Mouse (Mus musculus) stomach, postnatal 0 days (tissue): ENCODE results near the gene Rps23. TPM values are rescaled to one million over a fixed set of nuclear protein-coding genes. Genes with fewer than 3 reads are reported as not detected.

Experiments
- ATAC-seq: fragments of 200-750 bp; cut with Nextera tagmentation; 2 replicates; pipeline ENCODE4 v1.8.0; 2017; ENCODE audit not compliant: low FRiP score, low TSS enrichment
- DNase-seq: peaks from one replicate; pipeline ENCODE4 v3.0.0-alpha.2; 2016; ENCODE audit warnings: low spot score
- H3K27ac ChIP-seq: fragments of 300-500 bp; sonication (generic); replicated peaks from 2 replicates; pipeline ENCODE4 v1.5.1; 2014; ENCODE audit warnings: mild to moderate bottlenecking, control low read depth
- H3K27me3 ChIP-seq: fragments of 300-500 bp; sonication (generic); 2 replicates; pipeline ENCODE4 v1.6.1; 2014; ENCODE audit warnings: low read length; ENCODE audit not compliant: control insufficient read depth, insufficient read depth
- H3K36me3 ChIP-seq: fragments of 300-500 bp; sonication (generic); 2 replicates; pipeline ENCODE4 v1.6.1; 2014; ENCODE audit warnings: low read length, mixed read lengths; ENCODE audit not compliant: control insufficient read depth, insufficient read depth
- H3K4me1 ChIP-seq: fragments of 300-500 bp; sonication (generic); replicated peaks from 2 replicates; pipeline ENCODE4 v1.6.1; 2014; ENCODE audit warnings: antibody characterized with exemption; ENCODE audit not compliant: control insufficient read depth, insufficient read depth
- H3K4me2 ChIP-seq: fragments of 300-500 bp; sonication (generic); replicated peaks from 2 replicates; pipeline ENCODE4 v1.6.1; 2014; ENCODE audit warnings: low read depth, mild to moderate bottlenecking, control low read depth, moderate library complexity
- H3K4me3 ChIP-seq: fragments of 300-500 bp; sonication (generic); 2 replicates; pipeline ENCODE4 v1.5.1; 2014; ENCODE audit warnings: low read depth, low read length, control low read depth
- H3K9ac ChIP-seq: fragments of 300-500 bp; sonication (generic); 2 replicates; pipeline ENCODE4 v1.6.1; 2014; ENCODE audit warnings: mild to moderate bottlenecking, low read length, control low read depth, mixed read lengths
- H3K9me3 ChIP-seq: fragments of 300-500 bp; sonication (generic); 2 replicates; pipeline ENCODE4 v1.6.1; 2016; ENCODE audit warnings: low read length; ENCODE audit not compliant: control insufficient read depth
- CTCF ChIP-seq: IDR thresholded peaks from 2 replicates; pipeline ENCODE4 v1.5.1; 2016; ENCODE audit warnings: antibody characterized with exemption, low read depth, mild to moderate bottlenecking, moderate library complexity
- EP300 ChIP-seq: optimal IDR thresholded peaks from 2 replicates; pipeline ENCODE3; 2016; ENCODE audit warnings: antibody characterized with exemption
- WGBS: fragments of 180-500 bp; shearing (Covaris S2); extraction: QIAGEN DNeasy Blood & Tissue Kit; methylation state at CpG from one replicate; pipeline ENCODE4 v1.1.7; 2014; 5-methylcytosine and 5-hydroxymethylcytosine counted together
- polyA plus RNA-seq: library from polyadenylated mRNA; unstranded; fragments of >200 nt; fragmentation: Nextera tagmentation; extraction: Ambion mirVana; gene quantifications from 2 replicates; pipeline ENCODE4 v1.2.1, GENCODE M21; 2015

Gene Rps23
- polyA plus RNA-seq, 1 experiment from 2014 or later: 300 TPM

DNA sequence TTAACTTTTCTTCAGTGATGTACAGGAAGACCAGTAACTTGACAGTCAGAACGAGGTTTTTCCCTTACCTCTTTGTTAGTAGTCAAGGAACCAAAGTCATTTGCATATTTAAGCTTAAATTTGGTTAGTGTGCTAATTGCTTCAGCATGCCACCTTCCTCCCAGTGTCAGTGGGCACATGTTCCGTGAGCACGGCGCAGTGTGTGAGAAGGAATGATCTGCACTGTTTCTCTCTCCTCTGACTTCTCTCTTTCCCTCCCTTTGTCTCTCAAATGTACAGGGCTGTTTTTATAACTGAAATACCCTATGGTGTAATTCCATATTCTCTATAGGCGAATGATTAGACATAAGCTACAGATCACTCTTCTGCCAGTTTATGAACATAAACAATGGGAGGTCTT, 16.8 kb downstream of the Rps23 start:
- Histone ChIP-seq H3K27ac (no peak overlapping the region), H3K9me3 (no peaks in the 10 kb centered on the region), H3K27me3 (no peaks in the 10 kb centered on the region), H3K4me2 (no peak overlapping the region), H3K9ac (no peak overlapping the region), H3K4me1 (no peaks in the 10 kb centered on the region), H3K36me3 (no peaks in the 10 kb centered on the region), H3K4me3 (no peak overlapping the region)
- ATAC-seq (no peak), DNase-seq (no peak)
- TF ChIP-seq CTCF: no peak
- TF ChIP-seq EP300: no peak
- WGBS: 80% methylated on average over 5 of the region's 5 CpGs

DNA sequence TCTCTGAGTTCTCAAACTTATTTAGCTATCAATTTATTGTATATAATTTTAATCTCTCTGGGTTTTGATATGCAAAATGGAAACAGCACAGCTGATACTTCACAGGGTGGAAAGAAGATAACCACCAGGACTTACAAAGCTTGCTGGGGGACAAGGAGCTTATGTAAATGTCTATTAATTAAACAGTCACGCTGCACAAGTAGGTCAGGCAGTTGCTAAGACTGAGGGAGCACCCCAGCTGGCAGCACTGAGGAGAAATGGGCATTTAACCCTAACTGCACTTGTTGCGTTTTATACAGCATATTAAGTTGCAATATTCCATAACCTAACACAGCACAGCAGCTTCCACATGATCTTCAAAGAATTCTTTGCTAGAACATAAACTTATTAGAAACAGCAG, 36.1 kb downstream of the Rps23 start:
- DNase-seq (no peak), ATAC-seq (no peak)
- H3K4me2 ChIP-seq: no peak overlapping the region
- no peaks in the 10 kb centered on the region for H3K4me1 ChIP-seq
- H3K27me3 ChIP-seq: no peaks in the 10 kb centered on the region
- H3K36me3 ChIP-seq: no peaks in the 10 kb centered on the region
- H3K9ac ChIP-seq: no peak overlapping the region
- no peak overlapping the region for H3K27ac ChIP-seq
- TF ChIP-seq EP300 (no peak), CTCF (no peak)
- WGBS: 49% methylated on average over 2 of the region's 2 CpGs
- no peak overlapping the region for H3K4me3 ChIP-seq
- no peaks in the 10 kb centered on the region for H3K9me3 ChIP-seq

DNA sequence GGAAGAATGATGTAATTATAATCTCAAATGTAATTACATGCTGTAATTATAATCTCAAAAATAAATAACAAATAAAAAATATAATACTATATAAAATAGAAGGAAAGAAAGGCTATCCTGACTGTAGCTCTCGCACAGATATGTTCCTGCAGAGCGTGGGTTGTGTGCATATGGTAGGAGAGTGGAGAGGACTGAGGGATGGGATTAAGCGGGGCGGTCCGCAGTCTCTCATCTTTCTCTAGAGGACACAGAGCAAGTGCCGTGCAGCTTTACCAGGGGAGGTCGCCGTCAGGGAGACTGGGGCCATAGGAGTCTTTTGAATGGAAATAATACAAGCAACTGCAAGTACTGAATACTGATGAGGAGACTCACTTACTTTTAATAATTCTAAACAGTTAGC, 37.8 kb downstream of the Rps23 start:
- Histone ChIP-seq H3K36me3 (no peaks in the 10 kb centered on the region), H3K27ac (no peak overlapping the region), H3K27me3 (no peaks in the 10 kb centered on the region), H3K4me1 (no peaks in the 10 kb centered on the region), H3K4me3 (no peak overlapping the region), H3K4me2 (no peak overlapping the region), H3K9ac (no peak overlapping the region), H3K9me3 (no peaks in the 10 kb centered on the region)
- TF ChIP-seq CTCF: no peak
- no peak for TF ChIP-seq EP300
- 89% methylated on average over 8 of the region's 8 CpGs for WGBS
- DNase-seq: no peak
- ATAC-seq: no peak

DNA sequence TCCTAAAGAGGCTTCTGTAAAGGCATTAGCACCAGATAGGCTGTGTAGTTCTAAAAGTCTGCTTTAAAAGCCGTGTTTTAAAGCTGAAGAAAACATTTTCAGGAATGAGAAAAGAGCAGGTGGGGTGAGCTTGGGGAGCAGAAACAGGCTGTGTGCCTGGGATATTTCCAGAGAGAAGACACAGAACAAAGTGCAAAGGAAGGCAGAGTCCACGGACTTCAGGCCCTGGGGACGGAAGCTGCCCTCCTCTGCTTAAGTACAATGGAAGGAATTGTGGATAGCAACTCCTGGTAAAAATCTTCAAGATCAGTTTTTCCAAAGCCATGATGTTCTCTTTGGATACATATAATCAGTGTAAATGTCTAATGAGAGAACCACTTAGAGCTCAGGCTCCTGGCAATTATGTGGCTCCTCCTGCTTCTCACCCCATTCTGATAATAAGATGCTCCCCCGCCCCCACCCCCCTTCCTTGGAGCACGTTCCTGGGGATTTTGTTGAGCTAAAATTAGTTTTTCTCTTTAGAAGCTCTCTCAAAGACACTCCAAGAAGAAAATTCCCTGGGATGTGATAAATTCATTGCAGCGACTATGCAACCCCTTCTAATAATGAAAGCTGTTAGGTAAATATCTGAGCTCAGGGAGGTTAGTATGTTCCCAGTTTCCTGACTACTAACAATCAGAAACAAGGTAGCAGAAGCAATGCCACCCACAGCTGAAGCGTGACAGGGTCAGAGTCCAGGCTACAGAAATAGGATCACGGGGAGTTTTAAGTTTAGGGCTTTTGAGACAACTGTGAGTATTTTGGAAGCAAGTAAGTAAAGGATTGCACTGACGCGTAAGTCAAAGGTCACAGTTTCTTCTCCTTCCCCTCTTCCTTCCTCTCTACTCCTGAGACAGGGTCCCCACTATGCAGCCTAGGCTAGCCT, 40.3 kb downstream of the Rps23 start:
- no peaks in the 10 kb centered on the region for H3K4me1 ChIP-seq
- WGBS: 64% methylated on average over 10 of the region's 10 CpGs
- H3K9me3 ChIP-seq: no peaks in the 10 kb centered on the region
- H3K9ac ChIP-seq: no peak overlapping the region
- H3K36me3 ChIP-seq: no peaks in the 10 kb centered on the region
- H3K4me3 ChIP-seq: no peak overlapping the region
- H3K27ac ChIP-seq: no peak overlapping the region
- no peak for TF ChIP-seq EP300
- no peak for TF ChIP-seq CTCF
- no peaks in the 10 kb centered on the region for H3K27me3 ChIP-seq
- DNase-seq (no peak), ATAC-seq (no peak)
- H3K4me2 ChIP-seq: no peak overlapping the region

DNA sequence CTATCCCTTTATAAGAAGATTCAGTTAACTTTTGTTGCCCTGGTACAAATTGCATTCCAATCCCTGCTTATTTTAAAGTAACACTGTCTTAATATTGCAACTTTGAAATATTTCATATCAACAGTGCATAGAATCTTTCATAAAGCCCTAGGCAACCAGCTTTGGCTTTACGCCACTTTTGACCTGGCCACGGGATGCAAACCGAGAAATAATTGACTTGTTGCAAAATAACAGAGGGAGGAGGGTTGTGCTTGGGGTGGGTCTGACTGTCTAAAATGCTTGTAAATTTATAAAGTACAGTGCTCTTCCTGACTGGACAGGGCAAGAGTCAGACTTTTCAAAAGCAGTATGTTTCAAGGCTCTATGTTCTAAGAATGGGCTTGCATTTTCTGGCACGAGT, 41.8 kb downstream of the Rps23 start:
- Histone ChIP-seq H3K4me3 (no peak overlapping the region), H3K27ac (no peak overlapping the region), H3K36me3 (no peaks in the 10 kb centered on the region), H3K4me1 (no peaks in the 10 kb centered on the region), H3K9ac (no peak overlapping the region), H3K4me2 (no peak overlapping the region), H3K27me3 (no peaks in the 10 kb centered on the region), H3K9me3 (no peaks in the 10 kb centered on the region)
- DNase-seq (no peak), ATAC-seq (no peak)
- no peak for TF ChIP-seq EP300
- TF ChIP-seq CTCF: no peak
- 79% methylated on average over 4 of the region's 4 CpGs for WGBS

DNA sequence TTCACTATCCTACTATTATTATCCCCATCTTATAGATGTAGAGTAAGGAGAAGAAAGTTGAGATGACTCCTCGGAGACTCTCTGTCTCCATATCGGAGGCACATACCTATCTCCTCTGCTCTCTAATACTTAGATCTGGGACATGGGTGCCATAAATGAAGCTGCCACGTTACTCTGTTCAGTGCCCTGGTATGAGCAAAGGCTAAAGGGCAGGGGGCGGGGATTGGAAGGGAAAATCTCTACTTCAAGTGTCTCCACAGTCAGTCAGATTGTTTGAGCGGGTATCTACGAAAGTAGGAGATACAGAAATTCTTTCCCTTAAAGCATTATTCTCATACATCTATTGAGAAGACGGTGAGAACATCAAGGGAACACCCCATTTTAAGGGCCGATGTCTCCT, 43.2 kb downstream of the Rps23 start:
- no peak overlapping the region for H3K4me2 ChIP-seq
- ATAC-seq (no peak), DNase-seq (no peak)
- no peaks in the 10 kb centered on the region for H3K27me3 ChIP-seq
- TF ChIP-seq EP300 (no peak), CTCF (no peak)
- no peak overlapping the region for H3K9ac ChIP-seq
- H3K27ac ChIP-seq: no peak overlapping the region
- WGBS: 79% methylated on average over 8 of the region's 8 CpGs
- no peaks in the 10 kb centered on the region for H3K36me3 ChIP-seq
- H3K4me3 ChIP-seq: no peak overlapping the region
- H3K9me3 ChIP-seq: no peaks in the 10 kb centered on the region
- H3K4me1 ChIP-seq: no peaks in the 10 kb centered on the region
